Mouse (Mus musculus): ENCODE measurements around the gene Wdr11. TPM values are rescaled to one million over a fixed set of nuclear protein-coding genes. Genes with fewer than 3 reads are reported as not detected.

Gene Wdr11
- polyA plus RNA-seq, 1 experiment from 2014 or later = 41.1 TPM

- no peak overlapping the region for H3K27ac ChIP-seq (ENCODE audit: low read depth)
- no peaks in the 10 kb centered on the region for H3K4me1 ChIP-seq (ENCODE audit: insufficient read depth)
- DNase-seq (no peak), ATAC-seq (ENCODE audit: insufficient read depth) (no peak)
- H3K9me3 ChIP-seq (ENCODE audit: low read depth, low read length) = no peaks in the 10 kb centered on the region
- H3K27me3 ChIP-seq (ENCODE audit: insufficient read depth, low read length) = no peaks in the 10 kb centered on the region
- H3K4me3 ChIP-seq (ENCODE audit: low read depth, low read length) = no peak overlapping the region
- H3K9ac ChIP-seq = no peak overlapping the region
- TF ChIP-seq CTCF (IDR thresholded peaks at IDR 0.05; ENCODE audit: low read depth) = no peak
- H3K36me3 ChIP-seq (ENCODE audit: insufficient read depth) = peaks cover 84% of the 10 kb centered on the region
- 93% methylated on average over 8 of the region's 8 CpGs for WGBS
- no peak overlapping the region for H3K4me2 ChIP-seq
Observed at GRCm38 (mm10) chr7:129606291-129606690, 14.6 kb downstream of the Wdr11 start.

- WGBS = 85% methylated on average over 5 of the region's 5 CpGs
- Histone ChIP-seq H3K4me2 (no peak overlapping the region), H3K36me3 (ENCODE audit: insufficient read depth) (peaks cover 76% of the 10 kb centered on the region), H3K4me3 (ENCODE audit: low read depth, low read length) (no peak overlapping the region), H3K27me3 (ENCODE audit: insufficient read depth, low read length) (no peaks in the 10 kb centered on the region), H3K4me1 (ENCODE audit: insufficient read depth) (no peaks in the 10 kb centered on the region), H3K27ac (ENCODE audit: low read depth) (no peak overlapping the region), H3K9me3 (ENCODE audit: low read depth, low read length) (no peaks in the 10 kb centered on the region), H3K9ac (no peak overlapping the region)
- no peak for ATAC-seq (ENCODE audit: insufficient read depth)
- TF ChIP-seq CTCF (IDR thresholded peaks at IDR 0.05; ENCODE audit: low read depth) = no peak
- no peak for DNase-seq
Observed at GRCm38 (mm10) chr7:129621141-129621540, 29.5 kb downstream of the Wdr11 start.

- H3K27ac ChIP-seq (ENCODE audit: low read depth) = no peak overlapping the region
- no peaks in the 10 kb centered on the region for H3K4me1 ChIP-seq (ENCODE audit: insufficient read depth)
- H3K9me3 ChIP-seq (ENCODE audit: low read depth, low read length) = no peaks in the 10 kb centered on the region
- WGBS = 83% methylated on average over 7 of the region's 7 CpGs
- ATAC-seq (ENCODE audit: insufficient read depth) (no peak), DNase-seq (no peak)
- no peak overlapping the region for H3K4me2 ChIP-seq
- no peaks in the 10 kb centered on the region for H3K27me3 ChIP-seq (ENCODE audit: insufficient read depth, low read length)
- peaks cover 88% of the 10 kb centered on the region for H3K36me3 ChIP-seq (ENCODE audit: insufficient read depth)
- no peak overlapping the region for H3K9ac ChIP-seq
- no peak overlapping the region for H3K4me3 ChIP-seq (ENCODE audit: low read depth, low read length)
- no peak for TF ChIP-seq CTCF (IDR thresholded peaks at IDR 0.05; ENCODE audit: low read depth)
Observed at GRCm38 (mm10) chr7:129630351-129630750, 38.7 kb downstream of the Wdr11 start.

- H3K27me3 ChIP-seq (ENCODE audit: insufficient read depth, low read length) = no peaks in the 10 kb centered on the region
- no peak overlapping the region for H3K4me3 ChIP-seq (ENCODE audit: low read depth, low read length)
- no peaks in the 10 kb centered on the region for H3K4me1 ChIP-seq (ENCODE audit: insufficient read depth)
- no peak overlapping the region for H3K27ac ChIP-seq (ENCODE audit: low read depth)
- no peak for DNase-seq
- ATAC-seq (ENCODE audit: insufficient read depth) = no peak
- WGBS = 83% methylated on average over 6 of the region's 6 CpGs
- no peaks in the 10 kb centered on the region for H3K9me3 ChIP-seq (ENCODE audit: low read depth, low read length)
- H3K36me3 ChIP-seq (ENCODE audit: insufficient read depth) = peaks cover 89% of the 10 kb centered on the region
- no peak overlapping the region for H3K4me2 ChIP-seq
- H3K9ac ChIP-seq = no peak overlapping the region
- TF ChIP-seq CTCF (IDR thresholded peaks at IDR 0.05; ENCODE audit: low read depth) = no peak
Observed at GRCm38 (mm10) chr7:129631453-129631852, 39.8 kb downstream of the Wdr11 start.

- H3K36me3 ChIP-seq (ENCODE audit: insufficient read depth) = peaks cover 50% of the 10 kb centered on the region
- 73% methylated on average over 12 of the region's 12 CpGs for WGBS
Observed at GRCm38 (mm10) chr7:129635898-129636640, 44.4 kb downstream of the Wdr11 start.

GRCm38 (mm10) chr7:129636992-129637391 lies 45.3 kb downstream of the Wdr11 start:
- Histone ChIP-seq H3K4me1 (ENCODE audit: insufficient read depth) (no peaks in the 10 kb centered on the region), H3K36me3 (ENCODE audit: insufficient read depth) (peaks cover 41% of the 10 kb centered on the region), H3K27me3 (ENCODE audit: insufficient read depth, low read length) (no peaks in the 10 kb centered on the region), H3K9me3 (ENCODE audit: low read depth, low read length) (no peaks in the 10 kb centered on the region), H3K27ac (ENCODE audit: low read depth) (no peak overlapping the region), H3K4me2 (no peak overlapping the region), H3K9ac (no peak overlapping the region), H3K4me3 (ENCODE audit: low read depth, low read length) (no peak overlapping the region)
- no peak for DNase-seq
- WGBS = 55% methylated on average over 9 of the region's 9 CpGs
- TF ChIP-seq CTCF (IDR thresholded peaks at IDR 0.05; ENCODE audit: low read depth) = no peak
- no peak for ATAC-seq (ENCODE audit: insufficient read depth)

More at GRCm38 (mm10) chr7:129635898-129636640, 44.4 kb downstream of the Wdr11 start:
- H3K27ac ChIP-seq (ENCODE audit: low read depth) = no peak overlapping the region
- no peak for ATAC-seq (ENCODE audit: insufficient read depth)
- no peak for TF ChIP-seq CTCF (IDR thresholded peaks at IDR 0.05; ENCODE audit: low read depth)
- H3K4me1 ChIP-seq (ENCODE audit: insufficient read depth) = no peaks in the 10 kb centered on the region
- no peaks in the 10 kb centered on the region for H3K27me3 ChIP-seq (ENCODE audit: insufficient read depth, low read length)
- no peak for DNase-seq
- no peaks in the 10 kb centered on the region for H3K9me3 ChIP-seq (ENCODE audit: low read depth, low read length)
- H3K4me3 ChIP-seq (ENCODE audit: low read depth, low read length) = no peak overlapping the region
- H3K4me2 ChIP-seq = no peak overlapping the region
- H3K9ac ChIP-seq = no peak overlapping the region

GRCm38 (mm10) chr7:129637906-129638475 lies 46.3 kb downstream of the Wdr11 start:
- Histone ChIP-seq H3K4me2 (no peak overlapping the region), H3K27me3 (ENCODE audit: insufficient read depth, low read length) (no peaks in the 10 kb centered on the region), H3K36me3 (ENCODE audit: insufficient read depth) (peaks cover 31% of the 10 kb centered on the region), H3K9ac (no peak overlapping the region), H3K27ac (ENCODE audit: low read depth) (no peak overlapping the region), H3K9me3 (ENCODE audit: low read depth, low read length) (no peaks in the 10 kb centered on the region), H3K4me1 (ENCODE audit: insufficient read depth) (no peaks in the 10 kb centered on the region), H3K4me3 (ENCODE audit: low read depth, low read length) (no peak overlapping the region)
- DNase-seq = no peak
- no peak for ATAC-seq (ENCODE audit: insufficient read depth)
- no peak for TF ChIP-seq CTCF (IDR thresholded peaks at IDR 0.05; ENCODE audit: low read depth)
- 79% methylated on average over 5 of the region's 5 CpGs for WGBS

Data from lung, embryonic 14.5 days (tissue).